Mouse (Mus musculus): ENCODE measurements around the gene Aspn.

The Aspn gene

DNA sequence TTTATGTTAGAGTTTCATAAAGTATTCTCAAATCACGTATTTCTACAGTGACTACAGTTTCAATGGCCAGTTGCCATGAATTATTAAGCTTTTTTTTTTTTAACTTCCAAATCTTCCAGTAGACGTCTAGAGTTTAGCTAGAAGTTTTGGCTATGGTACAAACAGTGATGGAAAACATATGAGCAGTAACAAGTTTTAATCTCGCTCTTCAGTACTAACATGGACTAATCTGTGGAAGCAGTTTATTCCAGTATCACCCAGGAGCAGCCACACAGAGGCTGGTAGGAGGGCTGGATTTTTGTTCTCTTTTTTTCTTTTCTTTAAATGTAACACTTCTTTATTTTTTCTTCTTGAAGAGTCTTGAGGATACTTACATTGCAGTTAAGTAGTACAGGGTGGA lies at the start of gene Aspn:
Gene Aspn, plus strand, starts transcription at position 165 of the 400 bp plus-strand sequence.
- no peak for DNase-seq

- no peak for DNase-seq
These were observed 39.7 kb upstream of the Aspn start, which contains the start of gene Ecm2 for GRCm38 (mm10) chr13:49504510-49504909. TSS of gene Ecm2 (plus strand) at chr13:49504810.

DNA sequence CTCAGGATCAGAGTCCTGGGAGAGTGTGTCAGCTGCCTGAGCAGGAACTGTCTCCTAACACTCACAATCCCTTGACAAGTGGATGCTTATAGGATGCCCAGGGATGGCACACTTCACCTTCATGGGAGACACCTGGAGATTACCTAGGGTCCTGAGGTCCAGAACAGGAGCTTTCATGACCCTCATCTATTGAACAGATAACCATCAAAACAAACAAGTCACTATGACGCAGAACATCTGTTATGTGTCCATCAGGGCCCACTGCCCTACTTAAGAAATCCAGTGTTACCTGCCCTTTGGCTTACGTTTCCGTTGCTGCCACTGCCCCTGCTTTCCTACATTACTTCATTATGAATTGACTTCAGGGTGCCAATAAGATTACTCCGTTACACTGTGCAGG lies 38.5 kb upstream of the Aspn start:
- no peak for DNase-seq

GRCm38 (mm10) chr13:49507176-49507575 lies 37.1 kb upstream of the Aspn start:
- DNase-seq: no peak

GRCm38 (mm10) chr13:49518761-49519160 lies 25.5 kb upstream of the Aspn start:
- no peak for DNase-seq

DNA sequence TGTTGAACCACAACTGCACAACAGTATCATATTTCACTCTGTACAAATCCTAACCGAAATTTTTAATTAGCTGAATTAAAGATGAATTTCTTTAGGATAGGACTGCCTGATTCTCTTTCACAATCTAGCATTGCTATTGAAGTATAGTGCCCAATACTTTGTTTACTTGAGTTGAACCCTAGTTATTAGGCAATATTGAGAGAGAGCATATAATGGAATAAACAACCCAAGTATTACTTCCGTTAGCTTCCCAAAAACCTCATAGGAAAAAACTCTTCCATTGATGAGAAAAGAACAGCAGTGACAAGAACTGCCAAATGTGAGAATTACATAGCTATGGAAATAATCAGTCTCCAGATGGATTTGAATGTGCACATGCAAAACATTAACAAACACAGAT lies 18.0 kb upstream of the Aspn start:
- no peak for DNase-seq

DNA sequence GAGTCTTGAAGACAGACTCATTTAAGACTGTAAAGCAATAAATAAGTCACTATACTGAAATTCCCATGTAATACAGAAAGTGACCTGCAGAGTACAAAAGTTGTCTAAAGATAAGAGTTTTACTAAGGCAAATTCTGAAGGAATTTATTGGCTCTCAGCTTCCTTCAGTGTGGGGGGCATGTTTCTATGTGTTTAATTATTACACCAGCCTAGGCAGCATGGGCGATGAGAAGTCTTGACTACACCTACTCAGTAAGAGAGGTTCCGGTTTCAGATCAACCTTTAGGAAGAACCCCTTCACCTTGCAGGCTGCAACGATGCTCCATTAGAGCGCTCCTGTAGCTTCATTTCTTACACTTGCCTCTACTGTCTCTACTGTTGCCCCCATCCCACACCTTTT lies 13.6 kb upstream of the Aspn start:
- no peak for DNase-seq

- no peak for DNase-seq
These were observed 7.3 kb upstream of the Aspn start for GRCm38 (mm10) chr13:49536946-49537345.

- no peak for DNase-seq
These were observed 5.5 kb upstream of the Aspn start for GRCm38 (mm10) chr13:49538693-49539092.

DNA sequence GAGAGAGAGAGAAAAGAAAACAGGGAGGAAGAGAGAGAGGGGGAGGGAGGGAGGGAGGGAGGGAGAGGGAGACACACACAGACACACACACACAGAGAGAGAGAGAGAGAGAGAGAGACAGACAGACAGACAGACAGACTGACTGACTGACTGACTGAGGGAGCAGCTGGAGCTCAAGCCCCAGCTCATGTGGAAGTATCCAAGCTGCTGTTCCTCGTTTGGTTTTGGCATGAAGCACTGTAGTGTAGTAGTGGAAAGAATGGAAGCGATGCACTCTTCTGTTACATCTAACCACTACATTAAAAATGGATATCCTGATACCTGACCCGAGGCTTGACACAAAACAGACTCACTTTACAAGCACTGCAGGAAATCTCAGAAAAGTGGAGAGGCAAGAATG lies 1.4 kb downstream of the Aspn start:
- no peak for DNase-seq

GRCm38 (mm10) chr13:49546517-49546916 lies 2.3 kb downstream of the Aspn start:
- no peak for DNase-seq

- no peak for DNase-seq
These were observed 3.4 kb downstream of the Aspn start for GRCm38 (mm10) chr13:49547563-49548150.

GRCm38 (mm10) chr13:49549616-49550015 lies 5.4 kb downstream of the Aspn start:
- no peak for DNase-seq

GRCm38 (mm10) chr13:49554519-49554918 lies 10.3 kb downstream of the Aspn start:
- DNase-seq: no peak

DNA sequence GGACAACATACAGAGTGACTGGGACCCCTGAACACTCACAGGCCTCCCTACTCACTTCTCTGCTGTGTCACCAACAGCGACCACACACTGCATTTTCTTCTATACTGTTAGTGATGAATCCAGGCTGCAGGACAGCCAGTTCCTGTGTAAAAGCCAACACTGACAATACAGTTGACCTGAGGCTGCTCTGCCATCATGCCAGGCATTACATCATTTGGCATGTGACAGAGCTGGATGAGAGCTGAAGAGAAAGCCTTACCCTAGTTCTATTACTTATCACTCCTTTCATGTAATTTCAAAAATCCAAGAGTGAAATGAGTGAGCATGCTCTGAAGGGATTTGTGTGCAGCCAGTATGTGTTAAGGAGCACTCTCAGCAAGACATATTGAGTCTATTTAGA lies 12.0 kb downstream of the Aspn start:
- DNase-seq: peak; percentile 3 to 7

- no peak for DNase-seq
These were observed 12.7 kb downstream of the Aspn start for GRCm38 (mm10) chr13:49556924-49557323.

DNA sequence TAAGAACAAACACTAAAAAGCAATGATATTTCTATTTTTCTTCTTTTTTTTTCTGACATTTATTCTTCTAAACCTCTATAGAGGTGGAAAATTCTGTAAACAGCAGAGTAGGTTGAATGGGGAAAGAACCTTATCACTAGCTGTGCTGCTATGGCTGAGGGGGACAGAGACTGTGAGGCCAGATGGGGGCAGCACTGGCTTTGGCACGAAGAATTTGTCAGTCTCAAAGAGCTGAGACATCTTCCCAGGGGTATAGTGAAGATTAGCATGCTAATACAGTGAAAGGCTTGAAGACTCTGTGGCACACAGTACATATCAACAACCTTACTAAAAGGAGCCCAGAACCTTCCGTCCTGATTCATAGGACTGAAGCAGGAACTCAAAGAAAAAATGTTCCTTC lies 14.9 kb downstream of the Aspn start:
- no peak for DNase-seq

- no peak for DNase-seq
These were observed 16.6 kb downstream of the Aspn start for GRCm38 (mm10) chr13:49560886-49561285.

GRCm38 (mm10) chr13:49564347-49564746 lies 20.1 kb downstream of the Aspn start:
- no peak for DNase-seq

DNA sequence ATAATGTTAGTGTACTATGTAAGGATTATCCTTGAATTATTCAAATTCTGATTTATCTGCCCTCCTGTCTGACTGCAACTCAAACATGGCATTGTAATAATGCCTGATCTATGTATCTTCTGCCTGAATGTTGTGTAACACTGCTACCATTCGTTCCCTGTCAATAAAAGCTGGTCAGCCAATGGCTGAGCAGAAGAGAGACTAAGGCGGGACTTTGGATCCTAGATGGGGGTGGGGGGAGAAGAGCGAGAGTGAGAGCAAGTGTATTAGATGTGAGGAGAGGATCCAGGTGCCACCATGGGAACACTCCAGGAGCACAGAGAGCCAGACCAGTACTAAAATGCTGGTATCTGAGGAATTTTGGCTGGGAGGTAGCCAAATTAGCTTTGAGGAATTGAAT lies 26.1 kb downstream of the Aspn start:
- DNase-seq: no peak

GRCm38 (mm10) chr13:49571418-49571817 lies 27.2 kb downstream of the Aspn start:
- DNase-seq: no peak

DNA sequence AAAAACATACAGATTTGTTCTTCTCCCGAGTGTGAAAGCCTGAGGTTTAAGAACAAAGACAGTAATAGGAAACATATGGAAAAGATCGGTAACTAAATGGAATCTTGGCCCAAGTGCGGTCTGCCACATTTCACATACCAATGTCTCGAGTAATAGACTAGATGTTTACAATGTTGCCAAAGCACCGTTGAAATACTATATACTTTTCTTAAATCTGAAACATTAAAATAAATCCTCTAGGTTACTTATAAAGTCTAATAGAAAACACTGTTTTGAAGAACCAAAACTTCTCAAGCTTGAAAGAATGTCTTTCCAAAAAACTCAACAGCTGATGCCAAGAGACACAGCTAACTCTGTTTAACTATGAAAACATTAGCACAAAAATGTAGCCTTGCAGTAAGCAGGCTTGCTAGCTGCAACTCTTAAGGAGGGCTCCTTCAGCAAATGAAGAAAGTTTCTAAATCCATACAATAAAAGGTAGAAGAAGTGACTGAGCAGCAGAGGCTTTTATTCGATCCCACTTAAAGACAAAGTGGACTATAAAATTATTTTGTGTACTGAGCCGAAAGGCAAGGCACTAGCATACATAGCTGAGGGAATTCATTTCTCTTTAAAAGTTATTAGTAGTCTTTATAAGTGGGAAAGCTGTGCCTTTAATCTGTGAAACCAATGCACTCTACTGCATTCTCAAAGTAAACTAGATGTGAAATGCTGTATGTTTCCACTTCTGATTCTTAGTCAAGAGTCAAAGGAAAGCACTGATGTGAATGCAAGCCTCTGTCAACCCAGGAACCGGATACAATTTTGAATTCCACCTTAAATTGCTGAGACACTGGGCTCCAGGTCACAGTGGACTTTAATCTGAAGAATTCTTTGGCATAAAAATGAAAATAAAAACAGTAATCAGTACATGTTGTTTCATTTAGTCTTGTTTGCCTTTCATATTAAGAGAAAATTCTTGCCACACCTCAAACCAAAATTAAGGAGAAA lies 37.6 kb downstream of the Aspn start, which contains the start of gene Omd:
Gene Omd, plus strand, starts transcription at position 922 of the 990 bp plus-strand sequence.
- DNase-seq: no peak

DNA sequence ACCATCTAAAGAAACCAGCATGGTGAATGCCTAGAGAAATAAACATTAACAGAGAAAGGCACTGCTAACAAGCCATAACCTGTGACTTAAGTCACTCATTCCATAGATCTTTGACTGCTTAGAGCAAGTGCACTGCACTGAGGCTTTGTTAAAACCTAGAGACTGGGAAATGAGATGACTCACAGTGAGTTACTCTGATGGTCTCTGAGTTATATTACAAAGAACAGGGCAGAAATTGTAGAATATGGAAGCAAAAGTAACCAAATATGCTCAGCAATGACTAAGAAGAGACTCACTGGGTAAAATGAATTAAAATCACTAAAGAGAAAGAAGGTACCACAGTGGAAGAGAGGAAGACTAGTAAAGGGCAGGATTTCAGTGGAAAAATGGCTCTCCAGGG lies 39.6 kb downstream of the Aspn start:
- DNase-seq: no peak

Data from cerebellum, postnatal 36 days (tissue).